Mouse (Mus musculus) spleen, adult 12 weeks (tissue): ENCODE measurements around the gene Tti1.

ENCODE experiments used
- DNase-seq: peaks from one replicate; pipeline ENCODE4 v3.0.0; 2022; ENCODE audit warnings: low spot score

Tti1 gene

GRCm38 (mm10) chr2:157970124-157970523 is 58.1 kb downstream of the Tti1 start:
- DNase-seq, result no peak

GRCm38 (mm10) chr2:157967856-157968255 is 60.4 kb downstream of the Tti1 start:
- DNase-seq, result no peak

DNA sequence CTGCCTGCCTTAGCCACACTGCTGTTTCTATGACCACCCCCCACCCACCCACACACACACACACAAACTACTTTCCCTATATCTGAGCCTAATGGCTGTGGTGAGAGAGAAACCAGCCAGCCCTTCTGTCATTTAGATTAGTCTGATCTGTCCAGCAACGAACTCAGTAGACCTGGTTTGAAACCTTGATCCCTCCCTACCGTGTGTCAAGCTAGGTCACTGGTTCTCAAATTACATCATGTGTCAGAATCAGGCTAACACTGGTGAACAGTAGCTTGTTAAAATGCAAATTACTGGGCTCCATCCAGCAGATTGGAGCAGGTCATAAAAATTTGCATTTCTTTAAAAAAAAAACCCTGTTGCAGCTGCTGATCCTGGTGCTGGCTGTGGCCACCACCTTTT is 70.5 kb downstream of the Tti1 start:
- DNase-seq, result no peak

DNA sequence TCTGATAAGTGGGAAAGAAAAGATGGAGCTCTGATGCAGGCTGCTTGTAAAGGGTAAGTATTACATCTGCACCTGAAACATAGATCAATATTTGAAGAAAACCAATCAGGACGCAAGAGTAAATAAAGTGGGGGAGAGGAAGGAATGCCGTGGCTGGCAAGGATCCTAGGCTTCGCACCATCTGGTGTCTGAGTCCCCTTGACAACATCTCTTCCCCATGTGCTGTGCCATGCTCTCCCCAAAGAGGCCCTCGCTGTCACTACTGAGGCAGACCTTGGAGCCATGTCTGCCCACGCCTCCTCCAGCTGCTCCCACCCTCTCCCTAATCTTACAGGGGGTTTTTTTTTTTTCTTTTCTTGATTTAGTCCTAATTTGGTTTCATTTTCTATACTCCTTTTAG is 74.3 kb downstream of the Tti1 start:
- no peak for DNase-seq

DNA sequence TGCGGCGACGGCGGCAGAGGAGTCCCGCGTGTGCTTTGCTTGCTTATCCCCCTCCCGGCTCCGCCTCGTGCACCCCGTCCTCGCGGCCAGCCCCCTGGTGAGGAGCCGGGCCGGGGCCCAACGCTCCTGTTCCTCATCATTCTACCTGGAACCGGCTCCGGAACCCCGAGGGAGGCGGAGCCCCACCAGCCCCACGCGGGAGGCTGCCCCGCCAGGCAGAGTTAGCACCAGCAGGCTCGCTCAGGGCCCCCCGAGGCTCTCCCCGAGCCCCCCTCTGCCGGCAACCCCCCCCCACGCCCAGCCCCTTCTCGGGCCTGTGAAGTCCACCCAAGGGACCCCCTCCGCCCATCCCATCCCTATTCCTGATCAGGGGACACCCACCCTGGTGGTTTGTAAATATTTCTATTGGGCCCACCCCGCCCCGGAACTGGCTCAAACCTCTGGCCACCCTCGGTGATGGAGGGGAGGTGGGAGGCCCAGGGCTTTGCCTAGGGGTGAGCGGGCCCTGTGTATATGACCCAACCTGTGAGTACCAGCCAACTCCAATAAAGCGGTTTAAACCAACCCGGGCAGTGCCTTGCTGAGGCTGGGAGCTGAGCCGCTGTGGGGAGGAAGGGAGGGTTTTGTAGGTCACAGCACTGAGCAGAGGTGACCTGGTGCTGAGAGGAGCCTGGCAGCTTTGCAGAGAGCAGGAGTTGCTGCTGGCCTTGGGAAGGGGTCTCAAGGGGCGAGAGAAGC is 83.9 kb downstream of the Tti1 start:
- DNase-seq, result no peak

DNA sequence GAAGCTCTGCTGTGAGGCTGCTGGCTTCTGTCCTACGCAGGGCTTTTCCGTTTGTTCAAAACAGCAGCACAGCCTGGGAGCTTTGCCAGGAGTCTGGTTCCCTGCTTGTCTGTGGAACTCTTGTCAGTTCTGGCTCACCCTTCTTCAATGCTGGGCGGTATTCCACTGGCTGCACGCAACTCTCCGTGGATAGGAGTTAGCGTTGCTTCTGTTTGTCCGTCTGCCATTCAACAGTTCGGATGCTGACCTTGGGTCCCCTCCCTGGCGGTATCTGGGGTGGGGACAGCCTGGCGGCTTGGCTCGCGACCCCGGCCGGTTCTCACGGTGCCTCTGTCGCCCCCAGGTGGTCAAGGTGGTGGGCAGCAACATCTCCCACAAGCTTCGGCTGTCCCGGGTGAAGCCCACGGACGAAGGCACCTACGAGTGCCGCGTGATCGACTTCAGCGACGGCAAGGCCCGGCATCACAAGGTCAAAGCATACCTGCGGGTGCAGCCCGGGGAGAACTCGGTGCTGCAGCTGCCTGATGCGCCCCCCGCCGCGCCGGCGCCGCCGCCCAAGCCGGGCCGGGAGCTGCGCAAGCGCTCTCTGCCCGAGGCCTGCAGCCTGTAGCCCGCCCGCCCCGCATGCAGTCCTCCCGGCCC is 84.6 kb downstream of the Tti1 start:
- DNase-seq, result no peak

DNA sequence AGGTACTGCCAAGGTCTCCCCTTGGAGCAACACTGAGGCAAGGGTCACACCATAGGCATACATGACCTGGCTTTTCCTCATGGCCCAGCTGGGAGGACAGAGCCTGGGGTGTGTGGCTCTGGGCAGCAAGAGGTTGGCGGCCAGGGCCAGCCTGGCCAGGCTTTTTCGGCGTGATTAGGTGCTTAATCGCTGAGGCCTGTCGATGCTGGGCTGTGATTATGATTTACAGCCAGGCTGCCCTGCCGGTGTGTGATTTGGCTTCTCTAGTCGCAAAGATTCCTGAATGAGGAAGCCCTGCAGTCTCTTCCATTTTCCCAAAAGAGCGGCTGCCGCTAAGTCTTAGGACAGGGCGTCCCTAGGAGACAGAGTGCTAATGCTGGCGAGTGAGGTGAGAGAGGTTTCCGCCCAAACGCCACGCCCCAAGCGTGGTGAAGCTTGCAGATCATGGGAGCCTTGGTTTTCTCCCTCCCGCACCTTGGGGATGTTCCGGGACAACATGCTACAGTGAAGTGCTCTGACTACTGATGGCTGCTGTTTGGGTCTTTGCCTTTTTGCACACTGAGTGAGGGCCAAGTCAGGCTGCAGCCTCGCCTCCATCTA is 87.5 kb downstream of the Tti1 start:
- DNase-seq, result no peak

- DNase-seq, result no peak
Measured at GRCm38 (mm10) chr2:157936676-157937075, 91.6 kb downstream of the Tti1 start.

- no peak for DNase-seq
Measured at GRCm38 (mm10) chr2:157935444-157936171, 92.6 kb downstream of the Tti1 start.

DNA sequence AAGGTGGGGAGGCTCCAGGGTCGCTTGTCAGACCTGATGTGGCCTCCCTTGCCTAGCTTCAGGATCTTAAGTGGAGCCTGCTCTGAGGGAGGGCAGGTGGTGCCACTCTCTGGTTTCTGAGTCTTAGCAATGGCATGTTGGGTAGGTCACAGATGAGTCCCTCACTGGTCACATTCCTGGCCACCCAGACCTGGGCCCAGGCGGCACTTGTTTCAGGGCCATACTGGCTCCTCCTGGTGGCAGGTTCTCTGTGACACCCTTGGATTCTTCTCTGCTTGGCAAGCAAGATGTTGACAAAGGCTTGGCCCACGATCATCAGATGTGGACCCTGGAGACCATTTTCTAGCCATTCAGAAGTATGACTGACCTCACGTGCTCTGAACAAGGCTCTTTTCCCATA is 95.6 kb downstream of the Tti1 start:
- no peak for DNase-seq
